Mouse (Mus musculus) liver, adult 2 months (tissue): ENCODE data around the gene Cadm1.

Experiments
- CTCF ChIP-seq: fragments of 200-500 bp; IDR thresholded peaks from 2 replicates; pipeline ENCODE4 v1.5.1; 2011; ENCODE audit warnings: low read depth, low read length, control low read depth
- POLR2A ChIP-seq: fragments of 200-500 bp; IDR thresholded peaks from 2 replicates; pipeline ENCODE4 v1.6.1; 2011; ENCODE audit warnings: low read length, control low read depth; ENCODE audit not compliant: insufficient read depth; ENCODE audit errors: extremely low read depth

DNA sequence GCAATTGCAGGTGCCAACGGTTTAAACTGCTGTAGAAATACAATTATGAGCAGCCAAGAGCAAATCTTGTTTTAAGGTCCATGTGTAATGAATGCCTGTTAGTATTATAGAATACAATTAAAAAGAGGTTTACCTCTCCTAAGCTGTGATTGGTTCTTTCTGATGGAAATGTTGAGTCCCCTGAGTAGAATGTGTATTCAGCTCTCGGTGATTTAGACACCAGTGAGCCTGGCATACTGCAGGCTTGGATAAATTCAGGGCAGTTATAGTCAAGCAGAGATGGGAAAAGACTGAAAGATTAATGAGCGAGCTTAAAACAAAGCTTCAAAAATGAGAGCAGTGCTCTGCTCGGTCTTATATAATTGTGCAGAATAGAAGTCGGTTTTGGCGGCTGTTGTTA is 177.4 kb downstream of the Cadm1 start:
- TF ChIP-seq POLR2A (no peak), CTCF (no peak)
